Mouse (Mus musculus): Measurements from ENCODE around the gene Gm14743. TPM values are rescaled to one million over a fixed set of nuclear protein-coding genes. Genes with fewer than 3 reads are reported as not detected.

The Gm14743 gene
- not detected for polyA plus RNA-seq (2015; fragmentation: Illumina TruSeq; extraction: RNeasy Lipid Tissue Mini Kit (QIAGEN cat#74804); ENCODE audit: insufficient read depth, low read depth, low replicate concordance)

GRCm38 (mm10) chrX:78245821-78246220 is at the start of gene Gm14743:
Gene Gm14743, minus strand, starts transcription at chrX:78245921.

Other genes with a start within 250 kb of the Gm14743 start
- not detected for gene Obp1a, start 154.5 kb downstream of the Gm14743 start, polyA plus RNA-seq (2015; fragmentation: Illumina TruSeq; extraction: RNeasy Lipid Tissue Mini Kit (QIAGEN cat#74804); ENCODE audit: insufficient read depth, low read depth, low replicate concordance)
- not detected for gene Gm5938, start 120.5 kb downstream of the Gm14743 start, polyA plus RNA-seq (2015; fragmentation: Illumina TruSeq; extraction: RNeasy Lipid Tissue Mini Kit (QIAGEN cat#74804); ENCODE audit: insufficient read depth, low read depth, low replicate concordance)
- not detected for gene Obp1b, start 59.1 kb downstream of the Gm14743 start, polyA plus RNA-seq (2015; fragmentation: Illumina TruSeq; extraction: RNeasy Lipid Tissue Mini Kit (QIAGEN cat#74804); ENCODE audit: insufficient read depth, low read depth, low replicate concordance)
- not detected for gene 4930480E11Rik, start 123.7 kb upstream of the Gm14743 start, polyA plus RNA-seq (2015; fragmentation: Illumina TruSeq; extraction: RNeasy Lipid Tissue Mini Kit (QIAGEN cat#74804); ENCODE audit: insufficient read depth, low read depth, low replicate concordance)

Measured in pancreas, adult 10 weeks (tissue).